Mouse (Mus musculus): Measurements from ENCODE around the gene Krt25. TPM values are rescaled to one million over a fixed set of nuclear protein-coding genes. Genes with fewer than 3 reads are reported as not detected.

Gene Krt25
- polyA plus RNA-seq, 1 experiment from 2014 or later = 0.34 TPM

- H3K9me3 ChIP-seq = no peaks in the 10 kb centered on the region
- 40% methylated on average over 7 of the region's 7 CpGs for WGBS
- no peak for ATAC-seq (ENCODE audit: insufficient number of reproducible peaks, insufficient read depth, low FRiP score, low TSS enrichment, low read depth)
- H3K4me1 ChIP-seq = 0 out of 2 replicates have a peak, but pooled peaks cover 4% of the 10 kb centered on the region
- no peaks in the 10 kb centered on the region for H3K36me3 ChIP-seq
- H3K27me3 ChIP-seq = no peaks in the 10 kb centered on the region
- no peak overlapping the region for H3K4me3 ChIP-seq
- H3K27ac ChIP-seq = peak overlapping the region; percentile 51
- no peak overlapping the region for H3K4me2 ChIP-seq
- no peak overlapping the region for H3K9ac ChIP-seq
Observed at GRCm38 (mm10) chr11:99276786-99277185, 46.0 kb downstream of the Krt25 start.

GRCm38 (mm10) chr11:99275624-99276023 is 47.1 kb downstream of the Krt25 start:
- Histone ChIP-seq H3K4me1 (0 out of 2 replicates have a peak, but pooled peaks cover 4% of the 10 kb centered on the region), H3K9ac (no peak overlapping the region), H3K36me3 (no peaks in the 10 kb centered on the region), H3K9me3 (no peaks in the 10 kb centered on the region), H3K27me3 (no peaks in the 10 kb centered on the region), H3K27ac (no peak overlapping the region), H3K4me2 (no peak overlapping the region), H3K4me3 (no peak overlapping the region)
- WGBS = 61% methylated on average over 6 of the region's 6 CpGs
- no peak for ATAC-seq (ENCODE audit: insufficient number of reproducible peaks, insufficient read depth, low FRiP score, low TSS enrichment, low read depth)

- no peak overlapping the region for H3K4me3 ChIP-seq
- no peak overlapping the region for H3K27ac ChIP-seq
- no peaks in the 10 kb centered on the region for H3K36me3 ChIP-seq
- H3K9me3 ChIP-seq = no peaks in the 10 kb centered on the region
- 0 out of 2 replicates have a peak, but pooled peaks cover 4% of the 10 kb centered on the region for H3K4me1 ChIP-seq
- H3K4me2 ChIP-seq = no peak overlapping the region
- ATAC-seq (ENCODE audit: insufficient number of reproducible peaks, insufficient read depth, low FRiP score, low TSS enrichment, low read depth) = no peak
- no peaks in the 10 kb centered on the region for H3K27me3 ChIP-seq
- WGBS = 88% methylated on average over 4 of the region's 4 CpGs
- H3K9ac ChIP-seq = no peak overlapping the region
Observed at GRCm38 (mm10) chr11:99272721-99273120, 50.0 kb downstream of the Krt25 start.

- ATAC-seq (ENCODE audit: insufficient number of reproducible peaks, insufficient read depth, low FRiP score, low TSS enrichment, low read depth) = no peak
- Histone ChIP-seq H3K36me3 (no peaks in the 10 kb centered on the region), H3K4me1 (no peaks in the 10 kb centered on the region), H3K9ac (no peak overlapping the region), H3K9me3 (no peaks in the 10 kb centered on the region), H3K4me3 (no peak overlapping the region), H3K27ac (no peak overlapping the region), H3K4me2 (no peak overlapping the region), H3K27me3 (no peaks in the 10 kb centered on the region)
- WGBS = 69% methylated on average over 7 of the region's 7 CpGs
Observed at GRCm38 (mm10) chr11:99269192-99269591, 53.6 kb downstream of the Krt25 start.

GRCm38 (mm10) chr11:99265796-99266195 is 57.0 kb downstream of the Krt25 start:
- Histone ChIP-seq H3K9ac (no peak overlapping the region), H3K9me3 (no peaks in the 10 kb centered on the region), H3K27me3 (no peaks in the 10 kb centered on the region), H3K4me2 (no peak overlapping the region), H3K4me3 (no peak overlapping the region), H3K27ac (no peak overlapping the region), H3K36me3 (no peaks in the 10 kb centered on the region), H3K4me1 (no peaks in the 10 kb centered on the region)
- 53% methylated on average over 9 of the region's 9 CpGs for WGBS
- ATAC-seq (ENCODE audit: insufficient number of reproducible peaks, insufficient read depth, low FRiP score, low TSS enrichment, low read depth) = no peak

Other genes starting within 250 kb of the Krt25 start
- gene Tns4, start 233.6 kb downstream of the Krt25 start, polyA plus RNA-seq (2015; fragmentation: Nextera tagmentation; extraction: Ambion mirVana) = 0.53 and 0.73 TPM in 2 replicates
- 0.30 and 0.69 TPM in 2 replicates for gene Ccr7, start 167.9 kb downstream of the Krt25 start, polyA plus RNA-seq (2015; fragmentation: Nextera tagmentation; extraction: Ambion mirVana)
- gene Smarce1, start 91.9 kb downstream of the Krt25 start, polyA plus RNA-seq (2015; fragmentation: Nextera tagmentation; extraction: Ambion mirVana) = 307 and 334 TPM in 2 replicates
- gene Krt222, start 78.9 kb downstream of the Krt25 start, polyA plus RNA-seq (2015; fragmentation: Nextera tagmentation; extraction: Ambion mirVana) = 0.41 and 0.42 TPM in 2 replicates
- gene Krt24, start 37.7 kb downstream of the Krt25 start, polyA plus RNA-seq (2015; fragmentation: Nextera tagmentation; extraction: Ambion mirVana) = 0.32 and 0.44 TPM in 2 replicates
- 0.14 TPM in 1 of 2 replicates, not detected in the other for gene Krt26, start 15.0 kb upstream of the Krt25 start, polyA plus RNA-seq (2015; fragmentation: Nextera tagmentation; extraction: Ambion mirVana)
- 0.33 and 0.39 TPM in 2 replicates for gene Krt27, start 28.2 kb upstream of the Krt25 start, polyA plus RNA-seq (2015; fragmentation: Nextera tagmentation; extraction: Ambion mirVana)
- gene Krt28, start 52.0 kb upstream of the Krt25 start, polyA plus RNA-seq (2015; fragmentation: Nextera tagmentation; extraction: Ambion mirVana) = 1.1 and 1.4 TPM in 2 replicates
- gene Krt10, start 66.4 kb upstream of the Krt25 start, polyA plus RNA-seq (2015; fragmentation: Nextera tagmentation; extraction: Ambion mirVana) = 46.0 and 60.4 TPM in 2 replicates
- not detected in 2 replicates for gene Krt12, start 99.3 kb upstream of the Krt25 start, polyA plus RNA-seq (2015; fragmentation: Nextera tagmentation; extraction: Ambion mirVana)
- gene Krt20, start 115.2 kb upstream of the Krt25 start, polyA plus RNA-seq (2015; fragmentation: Nextera tagmentation; extraction: Ambion mirVana) = 0.24 and 3.2 TPM in 2 replicates
- 5.1 and 9.0 TPM in 2 replicates for gene Krt23, start 170.2 kb upstream of the Krt25 start, polyA plus RNA-seq (2015; fragmentation: Nextera tagmentation; extraction: Ambion mirVana)
- gene Krt39, start 198.4 kb upstream of the Krt25 start, polyA plus RNA-seq (2015; fragmentation: Nextera tagmentation; extraction: Ambion mirVana) = not detected in 2 replicates
- gene Krt40, start 220.2 kb upstream of the Krt25 start, polyA plus RNA-seq (2015; fragmentation: Nextera tagmentation; extraction: Ambion mirVana) = not detected in 2 replicates
- not detected in 2 replicates for gene Krtap3-3, start 227.9 kb upstream of the Krt25 start, polyA plus RNA-seq (2015; fragmentation: Nextera tagmentation; extraction: Ambion mirVana)
- not detected in 2 replicates for gene Krtap3-2, start 233.9 kb upstream of the Krt25 start, polyA plus RNA-seq (2015; fragmentation: Nextera tagmentation; extraction: Ambion mirVana)
- not detected in 2 replicates for gene Gm11939, start 236.5 kb upstream of the Krt25 start, polyA plus RNA-seq (2015; fragmentation: Nextera tagmentation; extraction: Ambion mirVana)
- gene Krtap3-1, start 243.7 kb upstream of the Krt25 start, polyA plus RNA-seq (2015; fragmentation: Nextera tagmentation; extraction: Ambion mirVana) = not detected in 2 replicates